Mouse (Mus musculus) bone marrow, adult 2 months (tissue): ENCODE measurements around the gene Pno1.

Experiments
- CTCF ChIP-seq: fragments of 200-500 bp; IDR thresholded peaks from 2 replicates; pipeline ENCODE4 v1.5.1; 2011; ENCODE audit warnings: low read length, control low read depth; ENCODE audit not compliant: control insufficient read depth, insufficient read depth
- POLR2A ChIP-seq: fragments of 200-500 bp; IDR thresholded peaks from 2 replicates; pipeline ENCODE4 v1.6.1; 2011; ENCODE audit warnings: low read depth, mild to moderate bottlenecking, control low read depth, low read length, borderline replicate concordance; ENCODE audit not compliant: control insufficient read depth

- TF ChIP-seq POLR2A: no peak
- TF ChIP-seq CTCF: no peak
Observed at GRCm38 (mm10) chr11:17176638-17177037, 34.7 kb downstream of the Pno1 start.
